Mouse (Mus musculus) liver, adult 2 months (tissue): ENCODE measurements at regions not wholly inside any gene's neighbourhood (a gene's known extent, or its start where the extent isn't known, plus 50 kb on each side); places are given as distances from the start of the nearest gene placed in this dataset.
"Not testable (repeated sequence)": the region's sequence is repeated elsewhere in the genome, so short reads cannot be mapped to it uniquely, and the experiment has no call there.

Experiments
- DNase-seq: peaks from one replicate; pipeline ENCODE4 v3.0.0-alpha.2; 2011; ENCODE audit warnings: low read depth, low spot score; ENCODE audit errors: extremely low read depth
- H3K27ac ChIP-seq: fragments of 200-500 bp; replicated peaks from 2 replicates; pipeline ENCODE4 v1.5.1; 2012; ENCODE audit warnings: low read depth, mild to moderate bottlenecking, control low read depth, inconsistent platforms, low read length; ENCODE audit not compliant: insufficient read depth
- H3K27me3 ChIP-seq: fragments of 200-500 bp; 2 replicates; pipeline ENCODE4 v1.6.1; 2012; ENCODE audit warnings: mild to moderate bottlenecking, moderate library complexity, low read length, inconsistent platforms; ENCODE audit not compliant: control insufficient read depth, insufficient read depth
- H3K36me3 ChIP-seq: fragments of 200-500 bp; 2 replicates; pipeline ENCODE4 v1.6.1; 2012; ENCODE audit warnings: low read length, inconsistent platforms; ENCODE audit not compliant: control insufficient read depth, insufficient read depth
- H3K4me1 ChIP-seq: fragments of 200-500 bp; 2 replicates; pipeline ENCODE4 v1.6.1; 2011; ENCODE audit warnings: low read length; ENCODE audit not compliant: control insufficient read depth, insufficient read depth
- H3K4me3 ChIP-seq: fragments of 200-500 bp; 2 replicates; pipeline ENCODE4 v1.5.1; 2011; ENCODE audit warnings: low read depth, mild to moderate bottlenecking, control low read depth, low read length, moderate library complexity; ENCODE audit not compliant: insufficient read depth
- H3K79me2 ChIP-seq: fragments of 200-500 bp; 2 replicates; pipeline ENCODE4 v1.6.1; 2012; ENCODE audit warnings: inconsistent platforms, mild to moderate bottlenecking, low read length, moderate library complexity; ENCODE audit not compliant: control insufficient read depth, insufficient read depth
- H3K9ac ChIP-seq: fragments of 200-500 bp; 2 replicates; pipeline ENCODE4 v1.6.1; 2012; ENCODE audit warnings: low read depth, mild to moderate bottlenecking, control low read depth, inconsistent platforms, low read length
- CTCF ChIP-seq: fragments of 200-500 bp; IDR thresholded peaks from 2 replicates; pipeline ENCODE4 v1.5.1; 2011; ENCODE audit warnings: low read depth, low read length, control low read depth
- POLR2A ChIP-seq: fragments of 200-500 bp; IDR thresholded peaks from 2 replicates; pipeline ENCODE4 v1.6.1; 2011; ENCODE audit warnings: low read length, control low read depth; ENCODE audit not compliant: insufficient read depth; ENCODE audit errors: extremely low read depth
- WGBS: fragments of 180-500 bp; shearing (Covaris S2); methylation state at CpG from one replicate; pipeline ENCODE4 v1.1.7; 2018; 5-methylcytosine and 5-hydroxymethylcytosine counted together

DNA sequence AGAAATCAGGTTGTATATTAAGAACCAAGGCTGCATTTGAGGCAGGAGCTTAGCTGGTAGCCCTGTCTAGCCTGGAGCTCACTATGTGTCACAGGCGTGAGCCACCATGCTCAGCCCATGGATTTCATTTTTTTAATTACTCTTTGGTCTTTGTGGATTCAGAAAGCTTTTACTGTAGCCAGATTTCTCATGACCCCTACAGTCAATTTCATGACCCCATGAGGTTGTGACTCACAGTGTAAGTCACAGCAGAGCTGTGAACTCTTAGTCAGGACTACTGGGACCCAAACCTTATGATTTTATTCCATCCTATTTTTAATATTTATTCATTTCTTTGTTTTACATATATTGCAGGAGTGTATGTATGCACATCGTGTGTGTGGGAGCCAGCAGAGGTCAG is 61.9 kb upstream of the Akap13 start:
- TF ChIP-seq POLR2A (no peak), CTCF (no peak)
- 87% methylated on average over 2 of the region's 2 CpGs for WGBS
- H3K27me3 ChIP-seq: no peaks in the 10 kb centered on the region
- H3K4me3 ChIP-seq: no peak overlapping the region
- no peak overlapping the region for H3K27ac ChIP-seq
- H3K9ac ChIP-seq: no peak overlapping the region
- DNase-seq: no peak
- H3K4me1 ChIP-seq: no peaks in the 10 kb centered on the region
- H3K36me3 ChIP-seq: no peaks in the 10 kb centered on the region
- no peaks in the 10 kb centered on the region for H3K79me2 ChIP-seq

DNA sequence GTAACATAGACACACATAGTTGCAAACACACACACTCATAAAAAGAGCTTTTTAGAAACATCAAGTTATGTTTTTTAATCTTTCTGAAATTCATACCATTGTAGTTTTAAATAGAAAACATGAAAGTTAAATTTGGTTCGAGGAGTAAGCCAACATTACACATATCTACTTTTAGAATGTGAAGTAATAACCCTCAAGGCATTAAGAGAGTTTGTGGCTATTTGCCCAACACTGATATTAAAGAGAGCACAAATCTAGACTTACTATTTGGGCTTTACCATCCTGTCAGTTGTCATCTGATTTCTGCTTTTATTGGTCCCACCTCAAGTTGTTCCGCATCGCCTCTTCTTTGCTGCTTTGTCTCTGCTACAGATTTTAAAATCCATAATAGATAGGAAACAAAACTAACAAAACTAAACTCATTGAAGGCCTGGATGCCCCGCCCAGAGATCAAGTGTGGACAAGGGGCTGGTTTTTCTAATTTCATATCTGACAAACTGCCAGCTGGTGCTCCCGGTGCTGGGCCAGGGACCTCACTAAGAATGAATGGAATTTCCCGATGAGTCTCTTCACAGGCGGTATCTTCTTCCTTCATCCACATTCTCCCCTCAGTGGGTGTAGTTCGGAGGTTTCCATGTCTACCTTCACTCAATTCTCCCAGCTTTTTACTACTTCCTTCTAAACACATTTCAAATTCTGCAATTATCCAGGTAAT is 60.3 kb upstream of the Akap13 start:
- Histone ChIP-seq H3K36me3 (no peaks in the 10 kb centered on the region), H3K27ac (no peak overlapping the region), H3K9ac (no peak overlapping the region), H3K27me3 (no peaks in the 10 kb centered on the region), H3K4me3 (no peak overlapping the region), H3K4me1 (no peaks in the 10 kb centered on the region; the same call in 1 of the 2 replicates), H3K79me2 (no peaks in the 10 kb centered on the region)
- DNase-seq: no peak
- 75% methylated on average over 8 of the region's 8 CpGs for WGBS
- TF ChIP-seq CTCF (no peak), POLR2A (no peak)

DNA sequence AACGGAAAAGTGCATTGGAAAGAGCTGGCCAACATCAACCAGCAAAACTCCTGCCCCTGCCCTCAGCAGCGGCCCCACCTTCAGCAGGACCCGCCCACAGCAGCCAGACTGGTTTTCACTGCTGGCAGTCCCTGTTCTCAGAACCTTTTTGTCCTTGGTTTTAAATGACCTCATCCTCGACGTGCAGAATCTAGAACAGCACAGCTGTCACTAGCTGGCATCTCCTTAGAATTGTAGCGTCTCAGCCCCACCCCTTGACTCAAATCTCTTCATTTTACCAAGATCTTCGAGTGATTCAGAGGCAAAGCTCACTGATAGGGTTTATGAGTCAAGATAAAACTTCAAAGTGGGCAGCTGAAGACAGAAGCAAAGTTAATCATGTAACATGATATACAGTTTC is 57.8 kb upstream of the Akap13 start:
- no peak for DNase-seq

GRCm38 (mm10) chr7:75398480-75398879 is 56.9 kb upstream of the Akap13 start:
- H3K4me3 ChIP-seq: not testable (repeated sequence)
- WGBS: 83% methylated on average over 2 of the region's 2 CpGs

More for the DNA sequence above, 57.8 kb upstream of the Akap13 start:
- Histone ChIP-seq H3K27ac (no peak overlapping the region), H3K36me3 (no peaks in the 10 kb centered on the region), H3K9ac (no peak overlapping the region), H3K79me2 (no peaks in the 10 kb centered on the region), H3K4me1 (no peaks in the 10 kb centered on the region; the same call in 1 of the 2 replicates), H3K4me3 (no peak overlapping the region), H3K27me3 (no peaks in the 10 kb centered on the region)
- no peak for TF ChIP-seq CTCF
- no peak for TF ChIP-seq POLR2A
- 40% methylated on average over 7 of the region's 7 CpGs for WGBS

DNA sequence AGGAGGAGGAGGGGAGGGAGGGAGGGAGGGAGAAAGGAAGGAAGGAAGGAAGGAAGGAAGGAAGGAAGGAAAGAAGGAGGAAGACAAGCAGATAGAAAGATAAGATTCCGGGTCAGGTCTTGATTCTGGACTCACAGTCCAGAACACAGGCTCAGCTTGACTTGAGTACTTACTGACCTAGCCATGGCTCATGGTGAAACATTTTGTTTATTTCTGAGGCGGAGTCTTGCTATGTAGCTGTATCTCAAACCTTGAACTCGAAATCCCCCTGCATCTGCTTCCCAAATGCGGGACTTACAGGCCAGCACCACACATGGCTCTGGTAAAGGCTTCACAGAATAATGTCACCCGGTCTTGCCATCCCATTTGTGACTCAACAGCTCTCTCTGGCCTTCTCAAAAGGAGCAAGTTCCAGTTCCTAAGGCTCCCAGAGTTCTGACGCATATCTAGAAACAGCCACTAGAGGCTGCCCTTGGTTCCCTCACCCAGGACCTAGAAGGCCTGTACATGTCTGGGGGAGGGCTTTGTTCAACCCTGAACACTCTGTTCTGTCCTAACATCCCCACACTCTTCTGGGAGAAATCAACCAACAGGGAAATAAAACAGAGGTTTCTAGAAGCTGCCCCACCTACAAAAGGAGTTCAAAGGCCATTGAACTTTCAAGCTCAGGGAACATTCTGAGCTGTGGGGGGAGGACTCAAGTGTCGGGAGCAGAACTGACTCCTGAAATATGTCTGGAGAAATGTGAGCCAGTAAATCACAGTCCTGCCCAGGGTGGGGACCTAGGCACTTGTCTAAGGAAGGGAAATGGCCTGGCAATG is 56.2 kb upstream of the Akap13 start:
- TF ChIP-seq CTCF: peak; percentile 66
- TF ChIP-seq POLR2A: no peak
- Histone ChIP-seq H3K9ac (no peak overlapping the region), H3K36me3 (no peaks in the 10 kb centered on the region), H3K4me3 (no peak overlapping the region), H3K4me1 (no peaks in the 10 kb centered on the region; the same call in 1 of the 2 replicates), H3K27me3 (no peaks in the 10 kb centered on the region), H3K27ac (no peak overlapping the region), H3K79me2 (no peaks in the 10 kb centered on the region)
- peak; percentile 61 for DNase-seq
- WGBS: 44% methylated on average over 7 of the region's 7 CpGs

More at GRCm38 (mm10) chr7:75398480-75398879, 56.9 kb upstream of the Akap13 start:
- not testable (repeated sequence) for H3K9ac ChIP-seq, DNase-seq, H3K4me1 ChIP-seq, H3K36me3 ChIP-seq, H3K79me2 ChIP-seq, H3K27me3 ChIP-seq, H3K27ac ChIP-seq

DNA sequence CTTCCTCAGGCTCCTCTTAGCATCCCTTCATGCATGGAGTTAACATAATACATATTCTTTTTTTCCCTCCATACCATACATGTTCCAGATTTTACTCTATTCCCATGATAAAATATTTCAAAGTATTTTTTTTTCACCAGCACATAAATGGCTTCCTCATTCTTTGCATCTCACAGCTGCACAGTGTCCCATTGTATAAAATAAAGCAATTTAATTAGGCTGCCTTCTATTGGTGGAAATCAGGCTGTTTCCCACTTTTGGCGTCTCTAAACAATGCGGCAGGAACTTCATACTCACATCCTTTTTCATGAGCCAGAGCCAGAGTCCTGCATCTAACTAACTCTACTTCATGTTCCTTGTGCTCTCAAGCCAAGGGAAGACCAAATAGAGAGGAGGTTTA is 54.9 kb upstream of the Akap13 start:
- Histone ChIP-seq H3K27ac (no peak overlapping the region), H3K27me3 (no peaks in the 10 kb centered on the region), H3K79me2 (no peaks in the 10 kb centered on the region), H3K9ac (no peak overlapping the region), H3K4me3 (no peak overlapping the region), H3K4me1 (no peaks in the 10 kb centered on the region; the same call in 1 of the 2 replicates), H3K36me3 (no peaks in the 10 kb centered on the region)
- 81% methylated on average over 2 of the region's 2 CpGs for WGBS
- no peak for DNase-seq
- no peak for TF ChIP-seq POLR2A
- no peak for TF ChIP-seq CTCF
